Mouse (Mus musculus) G1E (cell line): ENCODE results near the gene Cog5.

ENCODE experiments used
- CTCF ChIP-seq: IDR thresholded peaks from 2 replicates; pipeline ENCODE4 v1.5.1; 2012; ENCODE audit warnings: low read depth, low read length, inconsistent platforms, mixed read lengths
- GATA1 ChIP-seq: IDR thresholded peaks from 2 replicates; pipeline ENCODE4 v1.6.1; 2012; ENCODE audit warnings: borderline replicate concordance, low read length, inconsistent platforms, mixed read lengths
- POLR2AphosphoS5 ChIP-seq: IDR thresholded peaks from 2 replicates; pipeline ENCODE4 v1.6.1; 2012; ENCODE audit warnings: low read depth, low read length, inconsistent platforms; ENCODE audit not compliant: insufficient replicate concordance
- TAL1 ChIP-seq: conservative IDR thresholded peaks from 2 replicates; pipeline ENCODE4 v1.6.1; 2012; ENCODE audit warnings: low read depth, low read length, inconsistent platforms, mixed read lengths

GRCm38 (mm10) chr12:31633970-31634342, 20.7 kb upstream of the Cog5 start:
- TF ChIP-seq CTCF: no peak
- TF ChIP-seq GATA1: no peak
- TF ChIP-seq POLR2AphosphoS5: no peak
- no peak for TF ChIP-seq TAL1
